Mouse (Mus musculus): ENCODE measurements around the gene Eddm3b.

DNA sequence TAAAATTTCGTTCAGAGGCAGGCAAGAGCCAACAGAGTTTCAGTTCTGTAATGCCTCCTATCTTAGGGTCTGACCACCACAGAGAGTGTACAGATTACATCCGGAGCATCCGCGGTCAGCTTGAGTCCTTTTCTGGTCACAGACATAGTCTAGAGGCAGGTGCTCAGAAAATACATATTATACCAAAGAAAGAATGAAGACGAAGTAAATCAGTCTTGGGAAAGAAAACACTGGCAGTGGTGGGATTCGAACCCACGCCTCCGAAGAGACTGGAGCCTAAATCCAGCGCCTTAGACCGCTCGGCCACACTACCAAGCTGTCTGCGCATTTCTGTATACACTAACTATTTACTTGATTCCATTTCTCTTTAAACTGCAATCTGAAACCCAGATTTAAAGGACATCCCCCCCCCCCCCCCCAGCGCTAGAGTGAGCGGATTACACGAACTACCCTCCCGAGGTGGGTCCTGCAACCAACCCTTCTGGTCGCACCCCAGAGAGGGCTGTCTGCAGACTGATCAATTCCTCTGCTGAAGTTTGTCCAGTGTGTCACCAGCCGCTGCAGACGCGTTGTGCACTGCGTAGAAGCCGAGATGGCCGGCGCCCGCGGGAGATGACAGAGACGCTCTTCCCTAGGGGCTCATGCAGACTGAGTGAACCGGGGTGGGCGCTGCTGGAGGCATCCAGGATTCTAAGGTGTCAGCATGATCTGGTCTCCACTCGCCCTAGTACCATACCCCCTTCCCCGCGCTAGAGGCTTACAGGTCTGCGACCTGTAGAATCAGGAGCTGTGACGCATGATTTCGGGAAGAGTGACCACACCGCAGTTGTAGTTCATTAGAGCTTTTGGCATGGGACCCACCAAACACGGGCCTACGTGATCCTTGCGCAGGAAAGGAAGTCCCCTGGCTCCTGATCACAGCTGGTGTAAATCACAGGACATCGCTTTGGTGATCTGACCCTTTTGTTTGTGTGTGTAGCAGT is 31.3 kb upstream of the Eddm3b start:
- no peak for TF ChIP-seq POLR2A (IDR thresholded peaks at IDR 0.05; ENCODE audit: borderline replicate concordance, low read depth, low read length)
- TF ChIP-seq CTCF (IDR thresholded peaks at IDR 0.05; ENCODE audit: low read depth, low read length): no peak

Data from bone marrow macrophage, adult 2 months (primary cell).